Mouse (Mus musculus): ENCODE data around the gene Mapk7. TPM values are rescaled to one million over a fixed set of nuclear protein-coding genes. Genes with fewer than 3 reads are reported as not detected.

Gene Mapk7
- total RNA-seq, 2 experiments from 2014 or later: 15.7 to 16.5 TPM

DNA sequence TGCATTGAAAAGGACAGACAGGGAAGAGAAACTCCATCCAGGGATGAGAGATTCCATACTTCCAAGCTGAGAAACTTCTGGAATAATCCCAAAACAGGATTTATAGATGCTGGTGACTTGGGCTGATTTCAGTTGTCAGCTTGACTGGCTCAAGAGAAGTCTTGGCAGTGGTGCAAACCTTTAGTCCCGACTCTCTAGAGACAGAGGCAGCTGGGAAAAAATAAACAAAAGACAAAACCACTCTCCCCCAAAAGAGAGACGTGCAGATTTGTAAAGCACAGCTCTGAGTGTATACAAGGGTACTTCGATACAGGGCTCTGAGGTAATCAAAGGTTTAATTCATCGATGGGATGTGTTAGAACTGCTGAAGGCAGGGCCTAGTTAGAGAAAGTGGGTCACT lies 28.8 kb downstream of the Mapk7 start:
- DNase-seq: no peak

DNA sequence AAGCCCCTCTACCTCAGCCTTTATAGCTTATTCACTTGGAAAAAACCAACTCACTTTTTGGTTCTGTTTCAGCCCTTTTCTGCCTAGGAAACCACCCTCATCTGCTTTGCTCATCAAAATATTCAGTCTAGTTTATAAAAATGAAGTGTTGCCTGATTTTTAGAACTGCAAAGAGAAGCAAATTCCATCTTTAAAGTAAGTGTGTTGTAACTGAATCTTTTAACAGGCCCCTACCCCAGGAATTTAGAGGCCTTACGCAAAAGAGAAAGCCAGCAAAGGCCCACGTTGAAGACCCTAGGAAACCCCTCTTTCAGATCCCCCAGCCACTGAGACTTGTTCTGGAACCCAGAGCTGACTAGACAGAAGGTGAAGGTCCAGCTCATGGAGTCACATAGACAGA lies 30.1 kb downstream of the Mapk7 start:
- DNase-seq: no peak

DNA sequence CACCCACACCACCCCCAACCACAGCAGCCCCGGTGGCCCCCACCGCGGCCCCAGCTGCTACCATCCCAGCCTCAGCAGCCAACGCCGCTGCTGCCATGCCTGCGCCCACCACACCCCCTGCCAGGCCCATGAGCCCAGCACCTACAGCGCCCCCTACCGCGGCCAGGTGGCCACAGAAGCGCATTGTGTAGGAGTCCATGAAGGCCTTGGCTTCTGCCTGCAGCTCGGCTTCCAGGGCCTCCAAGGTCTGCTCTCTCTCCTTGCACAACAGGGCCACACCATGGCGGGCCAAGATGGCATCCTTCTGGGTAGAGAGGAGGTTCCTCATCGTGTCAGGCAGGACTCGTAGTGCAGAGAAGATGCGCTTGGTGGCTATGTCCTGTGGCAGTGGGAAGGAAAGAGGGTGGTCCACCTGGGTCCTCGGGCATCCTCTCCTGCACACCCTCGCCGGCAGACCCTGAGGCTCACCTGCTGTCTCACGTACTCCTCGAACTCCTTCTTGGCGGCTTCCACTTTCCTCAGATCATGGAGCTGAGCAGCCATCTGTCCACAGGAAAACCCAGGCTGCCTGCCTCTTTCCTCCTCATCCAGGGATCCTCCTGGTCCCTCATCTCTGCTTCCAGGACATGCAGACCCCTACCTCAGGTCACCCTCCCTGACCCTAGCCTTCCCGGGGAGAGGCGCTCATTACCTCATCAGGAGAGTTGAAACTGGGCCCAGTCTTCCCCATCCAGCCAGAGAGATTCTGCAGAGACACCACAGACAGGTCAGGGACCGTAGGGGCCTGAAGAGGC lies 44.5 kb downstream of the Mapk7 start:
- DNase-seq: no peak

DNA sequence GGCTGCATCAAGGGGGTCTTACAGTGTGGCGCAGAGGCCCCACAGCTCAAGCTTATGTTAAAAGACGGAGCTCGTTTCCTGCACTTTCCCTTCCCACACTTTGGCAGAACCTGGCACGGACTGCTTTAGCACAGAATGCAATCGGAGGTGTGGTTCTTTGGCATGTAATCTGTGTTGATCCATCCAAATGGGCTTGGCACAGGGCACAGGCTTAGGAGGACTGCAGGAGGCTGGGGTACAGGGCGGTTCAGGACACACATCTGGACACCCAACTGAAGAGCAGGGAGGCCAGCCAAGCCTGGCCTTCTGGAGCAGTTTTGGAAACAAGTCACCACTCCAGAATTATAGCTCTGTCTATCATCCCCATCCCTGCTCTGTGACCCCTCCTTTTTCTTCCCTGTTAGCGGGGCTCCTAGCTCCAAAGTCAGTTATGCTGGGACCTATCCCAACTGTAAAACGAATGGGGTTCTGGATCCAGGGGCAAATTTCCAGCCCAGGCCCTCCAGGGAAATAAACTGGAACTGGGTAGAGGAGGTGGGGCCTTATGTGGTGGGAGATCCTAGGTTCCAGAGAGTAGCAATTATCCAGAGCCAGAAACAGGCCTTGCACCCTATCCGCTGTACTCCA lies 45.5 kb downstream of the Mapk7 start:
- DNase-seq: peak; percentile 62

DNA sequence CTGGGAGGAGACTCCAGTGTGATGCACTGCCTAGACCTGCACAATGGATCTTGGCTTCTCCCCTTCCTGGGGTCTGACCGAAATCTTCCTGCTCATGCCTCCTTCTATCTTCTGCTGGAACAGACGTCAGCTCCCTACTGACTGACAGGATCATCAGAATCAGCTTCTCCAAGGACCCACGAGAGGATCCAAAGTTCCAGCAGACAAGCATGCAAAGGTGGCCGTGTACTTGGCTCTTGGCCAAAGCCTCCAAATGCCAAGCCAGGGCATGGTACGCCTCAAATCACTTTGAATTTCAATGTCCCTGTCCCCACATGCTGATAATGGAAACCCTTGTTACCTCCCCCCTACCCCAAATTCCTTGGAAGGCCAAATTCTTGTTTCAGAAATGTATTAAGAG lies 46.2 kb downstream of the Mapk7 start:
- no peak for DNase-seq

DNA sequence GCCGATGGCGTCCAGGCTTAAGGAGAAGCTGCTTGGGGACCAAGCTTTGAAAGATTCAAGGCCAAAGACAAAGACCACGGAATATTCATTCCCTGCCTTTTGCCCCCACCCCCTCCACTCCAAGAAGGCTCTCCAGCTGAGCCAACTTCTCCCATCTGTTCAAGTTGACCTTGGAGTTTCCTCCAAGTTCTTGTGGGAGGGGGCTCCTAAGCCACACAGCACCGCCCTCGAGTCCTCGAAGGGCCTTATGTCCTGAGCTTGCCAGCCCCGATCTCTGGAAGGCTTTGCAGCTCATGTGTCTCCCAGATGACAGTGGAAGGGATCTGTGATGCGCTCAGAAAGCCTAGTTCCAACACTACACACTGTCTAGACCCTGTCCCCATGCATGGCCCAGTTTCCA lies 46.9 kb downstream of the Mapk7 start:
- no peak for DNase-seq

DNA sequence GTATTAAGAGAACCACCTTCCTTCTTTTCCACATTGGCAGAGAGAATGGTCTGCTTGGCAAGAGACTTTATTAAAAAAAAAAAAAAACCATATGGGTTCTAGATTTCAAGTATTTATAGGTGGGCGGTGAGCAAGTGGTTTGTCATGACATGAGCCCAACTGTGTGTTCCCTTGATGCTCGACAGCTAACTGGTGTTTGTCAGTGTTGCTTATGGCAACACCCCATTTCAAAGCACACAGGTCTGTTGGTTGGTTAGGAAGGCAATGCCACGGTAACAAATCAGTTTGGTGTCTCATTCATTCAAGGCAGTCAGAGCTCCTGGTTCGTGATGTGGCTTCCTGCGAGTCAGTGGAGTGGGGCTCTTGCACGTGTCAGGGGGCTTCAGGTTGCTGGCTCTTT lies 50.4 kb downstream of the Mapk7 start:
- DNase-seq: no peak

DNA sequence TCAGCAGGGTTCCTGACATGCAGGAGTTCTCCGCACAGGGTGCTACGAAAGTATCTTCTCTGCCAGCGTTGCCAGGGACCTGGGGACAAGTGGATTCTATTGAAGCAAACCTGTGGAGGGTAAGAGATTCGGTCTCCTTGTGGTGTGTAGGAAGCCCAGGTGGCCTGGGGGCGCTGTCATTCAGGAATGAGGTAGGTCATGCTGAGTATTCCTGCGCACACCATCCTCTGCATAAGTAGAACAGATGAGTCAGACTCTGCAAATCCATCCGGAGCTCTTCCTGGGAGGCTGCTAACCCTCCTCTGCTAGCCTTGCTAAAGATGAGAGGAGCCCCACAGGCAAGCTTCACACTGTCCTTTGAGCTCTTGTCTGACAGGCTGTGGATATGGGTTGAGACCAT lies 52.5 kb downstream of the Mapk7 start:
- no peak for DNase-seq

DNA sequence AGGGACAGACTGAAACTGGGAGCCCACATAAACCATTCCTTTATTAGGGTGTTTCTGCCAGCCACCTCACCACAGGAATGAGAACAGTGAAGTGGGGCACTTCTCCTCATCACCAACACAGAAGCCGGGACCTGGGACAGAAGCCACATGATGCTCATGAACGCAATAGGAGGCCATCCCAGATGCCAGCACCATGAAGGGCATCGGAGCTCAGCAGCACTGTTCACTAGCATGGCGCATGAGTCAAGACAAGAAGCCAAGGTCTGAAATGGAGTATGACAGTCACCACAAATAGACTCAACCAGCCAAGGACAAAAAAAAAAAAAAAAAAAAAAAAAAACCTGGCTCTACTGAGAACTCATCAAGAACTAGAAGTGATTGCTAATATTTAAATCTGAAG lies 53.8 kb downstream of the Mapk7 start:
- DNase-seq: no peak

DNA sequence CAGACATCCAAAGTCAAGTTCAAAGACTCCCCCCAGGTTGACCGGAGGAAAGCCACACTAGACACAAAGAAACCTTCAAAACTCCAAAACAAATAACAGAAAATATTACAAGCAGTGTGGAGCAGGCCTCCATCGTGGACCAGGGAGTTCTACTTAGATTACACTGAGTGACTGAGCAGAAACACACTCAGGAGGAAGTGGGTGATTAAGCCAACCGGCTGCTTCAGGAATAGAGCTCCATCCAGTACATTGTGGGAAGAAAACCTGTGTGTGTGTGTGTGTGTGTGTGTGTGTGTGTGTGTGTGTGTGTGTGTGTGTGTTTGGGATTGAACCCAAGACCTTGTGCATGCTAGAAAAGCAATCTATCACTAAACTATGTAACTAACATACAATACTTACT lies 55.0 kb downstream of the Mapk7 start:
- DNase-seq: no peak

Other genes starting within 250 kb of the Mapk7 start
- gene Aldh3a2, start 226.9 kb downstream of the Mapk7 start, total RNA-seq (2021): 10 to 100 TPM; 67.7 to 74.7 TPM
- not detected for gene Slc47a2, start 151.5 kb downstream of the Mapk7 start, total RNA-seq (2021)
- gene Slc47a1, start 116.1 kb downstream of the Mapk7 start, total RNA-seq (2021): 1 to 10 TPM; 4.5 to 9.0 TPM
- gene Rnf112, start 40.3 kb downstream of the Mapk7 start, total RNA-seq (2021): 1 to 10 TPM; 1.5 to 2.4 TPM
- 10 to 100 TPM; 61.8 to 75.9 TPM for gene Mfap4, start 9.0 kb downstream of the Mapk7 start, total RNA-seq (2021)
- 10 to 100 TPM; 14.3 to 17.0 TPM for gene B9d1, start 10.7 kb upstream of the Mapk7 start, total RNA-seq (2021)
- 10 to 100 TPM; 32.2 to 36.8 TPM for gene Epn2, start 85.3 kb upstream of the Mapk7 start, total RNA-seq (2021)
- gene Grap, start 158.9 kb upstream of the Mapk7 start, total RNA-seq (2021): 10 to 100 TPM; 16.0 to 17.3 TPM
- under 1 TPM; 0.78 to 0.85 TPM for gene Fam83g, start 189.7 kb upstream of the Mapk7 start, total RNA-seq (2021)
- under 1 TPM in 1 of 2 experiments, not detected in 1; 0.15 TPM for gene Slc5a10, start 226.4 kb upstream of the Mapk7 start, total RNA-seq (2021)

All from adrenal gland, postnatal 10 days (tissue).